Mouse (Mus musculus): ENCODE data around the gene Eif4a2. TPM values are rescaled to one million over a fixed set of nuclear protein-coding genes. Genes with fewer than 3 reads are reported as not detected.
"Not testable (repeated sequence)": the region's sequence is repeated elsewhere in the genome, so short reads cannot be mapped to it uniquely, and the experiment has no call there.

Eif4a2 gene
- total and polyA plus RNA-seq, 3 experiments: 128 to 385 (median 337) TPM

DNA sequence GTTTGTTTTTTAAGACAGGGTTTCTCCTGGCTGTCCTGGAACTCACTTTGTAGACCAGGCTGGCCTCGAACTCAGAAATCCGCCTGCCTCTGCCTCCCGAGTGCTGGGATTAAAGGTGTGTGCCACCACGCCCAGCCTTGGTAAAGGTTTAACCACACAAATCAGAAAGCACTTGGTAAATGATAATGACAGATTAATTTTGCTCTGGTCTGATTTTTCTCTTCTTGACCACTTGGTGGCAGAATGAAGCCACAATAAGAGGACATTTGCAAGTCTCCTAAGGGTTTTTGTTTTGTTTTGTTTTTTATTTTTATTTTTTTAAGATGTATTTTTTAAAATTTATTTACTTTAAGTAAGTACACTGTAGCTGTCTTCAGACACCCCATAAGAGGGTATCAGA lies 19.5 kb upstream of the Eif4a2 start:
- H3K4me1 ChIP-seq (ENCODE audit: control insufficient read depth, insufficient read depth, low read length); H3K4me3 ChIP-seq; H3K27me3 ChIP-seq (ENCODE audit: control insufficient read depth, insufficient read depth, low read length); H3K9ac ChIP-seq (ENCODE audit: low read depth, low read length); H3K79me2 ChIP-seq (replicated peaks; ENCODE audit: control insufficient read depth, insufficient read depth, low read length); DNase-seq; H3K27ac ChIP-seq; H3K36me3 ChIP-seq (ENCODE audit: control insufficient read depth, insufficient read depth, low read length): not testable (repeated sequence)
- peak; percentile 78 for TF ChIP-seq CTCF (IDR thresholded peaks at IDR 0.05)
- WGBS: 25% methylated on average over 4 of the region's 4 CpGs
- intact Hi-C loops (cut with DNase I): loop anchor here (1.0 kb wide), 1 partner anchor 46 kb away; no protein-coding TSS in a partner anchor

DNA sequence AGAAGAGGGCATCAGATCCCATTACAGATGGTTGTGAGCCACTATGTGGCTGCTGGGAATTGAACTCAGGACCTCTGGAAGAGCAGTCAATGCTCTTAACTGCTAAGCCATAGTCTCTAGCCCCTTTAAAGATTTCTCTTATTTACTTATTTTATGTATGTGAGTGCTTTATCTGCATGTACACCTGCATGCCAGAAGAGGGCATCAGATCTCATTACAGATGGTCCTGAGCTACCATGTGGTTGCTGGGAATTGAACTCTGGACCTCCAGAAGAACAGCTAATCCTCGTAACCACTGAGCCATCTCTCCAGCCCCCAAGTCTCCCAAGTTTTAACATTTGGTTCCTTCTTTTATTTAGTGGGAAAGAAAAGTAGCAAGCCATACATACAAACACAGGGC lies 18.8 kb upstream of the Eif4a2 start:
- intact Hi-C loops (cut with DNase I): loop anchor here (1.0 kb wide), 1 partner anchor 45 kb away; no protein-coding TSS in a partner anchor
- 88% methylated on average over 1 of the region's 1 CpGs for WGBS
- peak; percentile 55 for TF ChIP-seq CTCF (IDR thresholded peaks at IDR 0.05)

DNA sequence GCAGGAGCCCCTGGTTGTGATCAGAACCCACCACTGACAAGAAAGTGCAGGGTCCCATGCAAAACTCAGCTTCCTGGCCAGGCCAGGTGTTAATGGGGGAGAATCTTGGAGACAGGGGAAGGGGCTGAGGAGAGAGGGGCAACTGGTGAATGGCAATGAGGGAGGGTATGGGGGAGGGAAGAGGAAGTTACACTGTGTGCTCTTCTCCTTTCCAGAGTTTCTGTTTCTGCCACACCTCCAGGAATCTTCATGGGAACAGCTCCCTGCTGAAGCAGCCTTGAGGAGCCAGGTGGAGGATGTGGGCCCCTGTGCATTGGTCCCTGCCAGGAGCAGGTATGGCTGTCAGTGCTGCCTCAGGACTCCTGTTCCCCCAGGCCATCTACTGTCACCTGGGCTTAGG lies 15.9 kb upstream of the Eif4a2 start:
- H3K36me3 ChIP-seq (ENCODE audit: control insufficient read depth, insufficient read depth, low read length); H3K27ac ChIP-seq; H3K27me3 ChIP-seq (ENCODE audit: control insufficient read depth, insufficient read depth, low read length); DNase-seq; H3K4me3 ChIP-seq; H3K79me2 ChIP-seq (replicated peaks; ENCODE audit: control insufficient read depth, insufficient read depth, low read length); H3K9ac ChIP-seq (ENCODE audit: low read depth, low read length); H3K4me1 ChIP-seq (ENCODE audit: control insufficient read depth, insufficient read depth, low read length); intact Hi-C loops (cut with DNase I): not testable (repeated sequence)

More for the DNA sequence above, 18.8 kb upstream of the Eif4a2 start:
- H3K4me3 ChIP-seq; H3K27me3 ChIP-seq (ENCODE audit: control insufficient read depth, insufficient read depth, low read length); H3K36me3 ChIP-seq (ENCODE audit: control insufficient read depth, insufficient read depth, low read length); H3K9ac ChIP-seq (ENCODE audit: low read depth, low read length); H3K4me1 ChIP-seq (ENCODE audit: control insufficient read depth, insufficient read depth, low read length); H3K27ac ChIP-seq; H3K79me2 ChIP-seq (replicated peaks; ENCODE audit: control insufficient read depth, insufficient read depth, low read length); DNase-seq: not testable (repeated sequence)

DNA sequence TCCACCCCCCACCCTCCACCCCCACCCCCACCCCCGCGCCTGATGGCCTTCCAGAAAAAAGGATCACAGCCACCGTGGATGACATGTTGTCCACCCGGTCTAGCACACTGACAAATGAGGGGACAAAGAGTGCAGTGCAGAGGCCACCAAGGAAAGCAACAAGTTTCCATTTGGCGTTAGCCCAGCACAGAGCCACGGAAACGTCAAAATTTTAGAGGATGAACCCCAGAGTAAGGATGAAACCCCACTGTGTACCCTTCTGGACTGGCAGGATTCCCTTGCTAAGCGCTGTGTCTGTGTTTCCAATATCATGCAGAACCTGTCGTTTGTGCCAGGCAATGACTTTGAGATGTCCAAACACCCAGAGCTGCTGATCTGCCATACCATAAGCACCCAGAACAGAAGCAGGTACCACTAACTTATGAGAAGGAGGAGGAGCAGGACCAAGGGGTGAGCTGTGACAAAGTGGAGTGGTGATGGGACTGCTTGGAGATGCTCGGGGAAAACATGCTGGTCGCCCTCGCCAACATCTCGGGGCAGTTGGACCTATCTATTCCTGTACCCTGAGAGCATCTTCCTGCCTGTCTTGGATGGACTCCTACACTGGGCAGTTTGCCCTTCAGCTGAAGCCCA lies 13.8 kb upstream of the Eif4a2 start:
- 77% methylated on average over 13 of the region's 13 CpGs for WGBS
- intact Hi-C loops (cut with DNase I): no loop called here

DNA sequence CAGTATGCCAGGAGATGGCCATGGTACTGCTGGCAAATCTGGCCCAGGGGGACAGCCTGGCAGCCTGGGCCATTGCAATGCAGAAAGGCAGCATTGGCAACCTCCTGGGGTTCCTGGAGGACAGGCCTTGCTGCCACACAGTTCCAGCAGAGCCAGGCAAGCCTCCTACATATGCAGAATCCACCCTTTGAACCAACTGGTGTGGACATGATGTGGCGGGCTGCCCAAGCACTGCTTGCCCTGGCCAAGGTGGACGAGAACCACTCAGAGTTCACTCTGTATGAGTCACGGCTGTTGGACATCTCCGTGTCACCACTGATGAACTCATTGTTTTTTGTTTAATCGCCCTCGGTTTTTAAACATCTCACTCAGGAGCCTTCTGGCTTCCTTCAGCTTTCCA lies 13.1 kb upstream of the Eif4a2 start:
- Histone ChIP-seq H3K27ac (no peak overlapping the region), H3K36me3 (ENCODE audit: control insufficient read depth, insufficient read depth, low read length) (no peaks in the 10 kb centered on the region), H3K79me2 (replicated peaks; ENCODE audit: control insufficient read depth, insufficient read depth, low read length) (no peaks in the 10 kb centered on the region), H3K4me1 (ENCODE audit: control insufficient read depth, insufficient read depth, low read length) (no peaks in the 10 kb centered on the region), H3K9ac (ENCODE audit: low read depth, low read length) (no peak overlapping the region), H3K27me3 (ENCODE audit: control insufficient read depth, insufficient read depth, low read length) (no peaks in the 10 kb centered on the region), H3K4me3 (no peak overlapping the region)
- DNase-seq: no peak
- intact Hi-C loops (cut with DNase I): no loop called here
- WGBS: 70% methylated on average over 6 of the region's 6 CpGs
- TF ChIP-seq EP300 (IDR thresholded peaks at IDR 0.05; ENCODE audit: insufficient read depth, low read depth, low read length): no peak
- no peak for TF ChIP-seq POLR2A (IDR thresholded peaks at IDR 0.05; ENCODE audit: insufficient read depth, low read depth, low read length)
- no peak for TF ChIP-seq CTCF (IDR thresholded peaks at IDR 0.05)

More for the DNA sequence above, 13.8 kb upstream of the Eif4a2 start:
- Histone ChIP-seq H3K79me2 (replicated peaks; ENCODE audit: control insufficient read depth, insufficient read depth, low read length) (no peaks in the 10 kb centered on the region), H3K4me3 (no peak overlapping the region), H3K36me3 (ENCODE audit: control insufficient read depth, insufficient read depth, low read length) (no peaks in the 10 kb centered on the region), H3K4me1 (ENCODE audit: control insufficient read depth, insufficient read depth, low read length) (no peaks in the 10 kb centered on the region), H3K27me3 (ENCODE audit: control insufficient read depth, insufficient read depth, low read length) (no peaks in the 10 kb centered on the region), H3K9ac (ENCODE audit: low read depth, low read length) (no peak overlapping the region), H3K27ac (no peak overlapping the region)
- TF ChIP-seq CTCF (IDR thresholded peaks at IDR 0.05): no peak
- TF ChIP-seq POLR2A (IDR thresholded peaks at IDR 0.05; ENCODE audit: insufficient read depth, low read depth, low read length): no peak
- no peak for TF ChIP-seq EP300 (IDR thresholded peaks at IDR 0.05; ENCODE audit: insufficient read depth, low read depth, low read length)
- no peak for DNase-seq

DNA sequence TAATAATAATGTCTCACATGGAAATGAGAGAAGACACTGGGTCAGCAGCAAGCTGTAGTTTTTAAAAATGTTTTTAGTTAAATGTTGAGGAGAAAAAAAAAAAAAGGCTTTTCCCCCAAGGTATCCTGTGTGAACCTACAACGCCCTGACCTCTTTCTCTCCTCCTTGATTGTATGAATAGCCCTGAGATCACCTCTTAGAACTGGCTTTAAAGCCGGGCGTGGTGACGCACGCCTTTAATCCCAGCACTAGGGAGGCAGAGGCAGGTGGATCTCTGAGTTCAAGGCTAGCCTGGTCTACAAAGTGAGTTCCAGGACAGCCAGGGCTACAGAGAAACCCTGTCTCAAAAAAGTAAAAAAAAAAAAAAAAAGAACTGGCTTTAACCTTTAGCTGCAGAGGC lies 11.7 kb upstream of the Eif4a2 start:
- H3K27me3 ChIP-seq (ENCODE audit: control insufficient read depth, insufficient read depth, low read length); H3K4me3 ChIP-seq; H3K9ac ChIP-seq (ENCODE audit: low read depth, low read length); H3K36me3 ChIP-seq (ENCODE audit: control insufficient read depth, insufficient read depth, low read length); DNase-seq; H3K79me2 ChIP-seq (replicated peaks; ENCODE audit: control insufficient read depth, insufficient read depth, low read length); intact Hi-C loops (cut with DNase I); H3K4me1 ChIP-seq (ENCODE audit: control insufficient read depth, insufficient read depth, low read length); H3K27ac ChIP-seq: not testable (repeated sequence)
- WGBS: 94% methylated on average over 5 of the region's 5 CpGs

DNA sequence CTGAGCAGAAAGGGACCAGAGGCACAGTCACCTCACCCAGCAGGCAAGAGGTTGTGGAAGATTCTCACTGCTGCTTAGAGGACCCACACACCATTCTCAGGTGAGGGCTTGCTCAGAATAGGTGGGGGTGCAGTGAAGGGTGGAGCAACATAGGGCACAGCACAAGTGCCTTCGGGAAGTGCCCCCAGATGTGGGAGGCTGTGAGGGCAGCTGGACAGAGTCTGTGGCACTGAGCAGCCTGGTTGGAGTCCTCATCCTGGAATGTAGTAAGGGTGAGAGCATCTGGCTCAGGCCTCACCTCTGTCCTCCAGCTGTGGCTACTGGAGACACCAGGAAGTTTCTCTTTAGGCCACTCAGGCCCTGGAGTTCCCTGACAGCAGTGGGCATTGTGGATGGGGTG lies 10.4 kb upstream of the Eif4a2 start:
- DNase-seq; H3K4me1 ChIP-seq (ENCODE audit: control insufficient read depth, insufficient read depth, low read length); intact Hi-C loops (cut with DNase I); H3K27ac ChIP-seq; H3K9ac ChIP-seq (ENCODE audit: low read depth, low read length); H3K36me3 ChIP-seq (ENCODE audit: control insufficient read depth, insufficient read depth, low read length); H3K4me3 ChIP-seq; H3K79me2 ChIP-seq (replicated peaks; ENCODE audit: control insufficient read depth, insufficient read depth, low read length); H3K27me3 ChIP-seq (ENCODE audit: control insufficient read depth, insufficient read depth, low read length): not testable (repeated sequence)
- 85% methylated on average over 1 of the region's 1 CpGs for WGBS

DNA sequence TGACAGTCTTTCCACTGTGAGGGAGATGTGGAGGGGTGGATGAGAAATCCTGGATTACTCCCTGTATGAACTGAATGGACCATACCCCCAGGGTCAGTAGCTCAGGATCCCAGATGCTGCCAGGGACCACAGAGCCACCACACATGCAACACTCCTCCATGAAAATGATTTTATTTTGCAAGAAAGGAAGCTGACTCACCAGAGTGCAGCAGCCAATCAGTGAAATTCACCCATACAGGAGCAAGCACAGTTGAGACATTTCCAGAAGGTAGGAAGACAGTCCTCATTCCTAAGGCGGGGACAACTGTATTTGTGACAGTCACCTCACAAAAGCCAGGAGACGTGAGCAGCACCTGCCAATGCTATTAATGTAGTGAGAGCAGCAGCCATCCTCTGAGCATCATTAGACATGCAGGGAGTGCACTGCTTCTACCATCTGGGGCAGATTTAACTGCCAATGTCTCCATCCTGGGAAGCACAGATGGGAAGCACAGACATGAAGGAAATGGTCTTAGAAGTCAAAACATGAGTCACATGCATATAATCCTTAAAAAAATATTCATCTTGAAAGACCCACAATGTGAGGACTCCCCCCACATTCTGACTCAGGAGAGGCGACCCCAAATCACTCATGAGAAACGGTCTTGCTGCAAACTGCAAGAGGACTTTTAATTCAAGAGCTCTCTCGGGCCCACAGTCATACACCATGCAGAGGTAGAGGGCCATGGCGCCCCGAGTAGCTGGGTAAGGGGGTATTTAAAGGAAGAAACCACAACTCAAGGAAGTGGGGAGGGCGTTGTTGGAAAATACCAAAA lies 9.7 kb upstream of the Eif4a2 start:
- 81% methylated on average over 8 of the region's 8 CpGs for WGBS
- H3K27me3 ChIP-seq (ENCODE audit: control insufficient read depth, insufficient read depth, low read length); H3K4me3 ChIP-seq; DNase-seq; H3K36me3 ChIP-seq (ENCODE audit: control insufficient read depth, insufficient read depth, low read length); H3K4me1 ChIP-seq (ENCODE audit: control insufficient read depth, insufficient read depth, low read length); H3K9ac ChIP-seq (ENCODE audit: low read depth, low read length); H3K79me2 ChIP-seq (replicated peaks; ENCODE audit: control insufficient read depth, insufficient read depth, low read length); H3K27ac ChIP-seq; intact Hi-C loops (cut with DNase I): not testable (repeated sequence)

DNA sequence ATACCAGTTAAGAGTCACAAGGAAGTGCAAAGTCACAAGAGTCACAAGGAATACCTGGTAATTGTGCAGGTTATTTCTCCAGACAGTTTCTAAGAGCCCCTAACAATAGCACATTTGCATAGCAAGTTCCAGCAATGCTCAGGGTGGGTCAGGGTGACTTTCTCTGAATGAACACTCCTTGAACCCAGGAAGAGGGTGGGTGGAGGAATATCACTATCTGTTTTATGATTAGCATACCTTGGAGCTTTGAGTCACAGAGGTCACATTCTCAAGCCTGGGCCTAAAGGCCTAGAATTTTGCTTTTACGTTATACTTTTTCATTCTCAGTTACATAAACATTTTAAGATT lies 9.2 kb upstream of the Eif4a2 start:
- H3K79me2 ChIP-seq (replicated peaks; ENCODE audit: control insufficient read depth, insufficient read depth, low read length); DNase-seq; H3K27ac ChIP-seq; H3K4me3 ChIP-seq; H3K36me3 ChIP-seq (ENCODE audit: control insufficient read depth, insufficient read depth, low read length); intact Hi-C loops (cut with DNase I); H3K4me1 ChIP-seq (ENCODE audit: control insufficient read depth, insufficient read depth, low read length); H3K9ac ChIP-seq (ENCODE audit: low read depth, low read length); H3K27me3 ChIP-seq (ENCODE audit: control insufficient read depth, insufficient read depth, low read length): not testable (repeated sequence)
- 98% methylated on average over 1 of the region's 1 CpGs for WGBS
